Mouse (Mus musculus) testis, adult 2 months (tissue): Measurements from ENCODE around the gene Acox3. TPM values are rescaled to one million over a fixed set of nuclear protein-coding genes. Genes with fewer than 3 reads are reported as not detected.

Experiments
- H3K27ac ChIP-seq: fragments of 200-500 bp; 2 replicates; pipeline ENCODE4 v1.5.1; 2012; ENCODE audit warnings: low read depth, low read length; ENCODE audit not compliant: control insufficient read depth, insufficient read depth
- H3K27me3 ChIP-seq: fragments of 200-500 bp; 2 replicates; pipeline ENCODE4 v1.6.1; 2012; ENCODE audit warnings: mild to moderate bottlenecking, low read length, moderate library complexity; ENCODE audit not compliant: control insufficient read depth, insufficient read depth
- H3K36me3 ChIP-seq: fragments of 200-500 bp; 2 replicates; pipeline ENCODE4 v1.6.1; 2012; ENCODE audit warnings: mild to moderate bottlenecking, low read length; ENCODE audit not compliant: control insufficient read depth, insufficient read depth
- H3K4me1 ChIP-seq: fragments of 200-500 bp; 2 replicates; pipeline ENCODE4 v1.6.1; 2012; ENCODE audit warnings: low read length; ENCODE audit not compliant: control insufficient read depth, insufficient read depth
- H3K4me3 ChIP-seq: fragments of 200-500 bp; 2 replicates; pipeline ENCODE4 v1.5.1; 2012; ENCODE audit warnings: low read depth, mild to moderate bottlenecking, low read length, moderate library complexity, mixed read lengths; ENCODE audit not compliant: control insufficient read depth
- CTCF ChIP-seq: fragments of 200-500 bp; IDR thresholded peaks from 2 replicates; pipeline ENCODE4 v1.5.1; 2012; ENCODE audit warnings: low read depth, mild to moderate bottlenecking, inconsistent platforms, low read length, moderate library complexity; ENCODE audit not compliant: control insufficient read depth, insufficient read depth, insufficient replicate concordance
- POLR2A ChIP-seq: fragments of 200-500 bp; IDR thresholded peaks from 2 replicates; pipeline ENCODE4 v1.6.1; 2012; ENCODE audit warnings: low read depth, mild to moderate bottlenecking, inconsistent platforms, low read length, moderate library complexity; ENCODE audit not compliant: control insufficient read depth
- polyA plus RNA-seq: library from polyadenylated mRNA; depleted of rRNA; stranded (reverse); fragments of >200 nt; gene quantifications from 2 replicates; pipeline ENCODE4 v1.2.3, GENCODE M21; 2012

The Acox3 gene
- polyA plus RNA-seq, 1 experiment: 45.2 TPM

GRCm38 (mm10) chr5:35616943-35617342 is 34.1 kb downstream of the Acox3 start:
- TF ChIP-seq POLR2A: no peak
- TF ChIP-seq CTCF: no peak
- no peak overlapping the region for H3K4me3 ChIP-seq
- no peak overlapping the region for H3K27ac ChIP-seq

GRCm38 (mm10) chr5:35621114-35621513 is 38.3 kb downstream of the Acox3 start:
- no peaks in the 10 kb centered on the region; the same call in 1 of the 2 replicates for H3K4me1 ChIP-seq
- no peak for TF ChIP-seq CTCF
- H3K27ac ChIP-seq: no peak overlapping the region
- H3K4me3 ChIP-seq: no peak overlapping the region
- no peaks in the 10 kb centered on the region for H3K27me3 ChIP-seq
- H3K36me3 ChIP-seq: no peaks in the 10 kb centered on the region

More at GRCm38 (mm10) chr5:35616943-35617342, 34.1 kb downstream of the Acox3 start:
- Histone ChIP-seq H3K4me1 (no peaks in the 10 kb centered on the region), H3K36me3 (no peaks in the 10 kb centered on the region), H3K27me3 (no peaks in the 10 kb centered on the region)

- Histone ChIP-seq H3K4me1 (no peaks in the 10 kb centered on the region; the same call in none of the 2 replicates), H3K27me3 (no peaks in the 10 kb centered on the region), H3K27ac (no peak overlapping the region), H3K4me3 (no peak overlapping the region), H3K36me3 (no peaks in the 10 kb centered on the region)
- TF ChIP-seq POLR2A (no peak), CTCF (no peak)
Observed at GRCm38 (mm10) chr5:35623831-35624230, 41.0 kb downstream of the Acox3 start.

GRCm38 (mm10) chr5:35624751-35625239 is 42.0 kb downstream of the Acox3 start:
- no peaks in the 10 kb centered on the region for H3K27me3 ChIP-seq
- H3K36me3 ChIP-seq: no peaks in the 10 kb centered on the region
- no peak for TF ChIP-seq POLR2A
- no peak for TF ChIP-seq CTCF
- H3K4me1 ChIP-seq: no peaks in the 10 kb centered on the region; the same call in none of the 2 replicates
- no peak overlapping the region; the same call in 1 of the 2 replicates for H3K27ac ChIP-seq
- no peak overlapping the region for H3K4me3 ChIP-seq

- Histone ChIP-seq H3K27ac (no peak overlapping the region), H3K27me3 (no peaks in the 10 kb centered on the region), H3K4me1 (no peaks in the 10 kb centered on the region; the same call in none of the 2 replicates), H3K36me3 (no peaks in the 10 kb centered on the region), H3K4me3 (no peak overlapping the region)
- TF ChIP-seq POLR2A: no peak
- TF ChIP-seq CTCF: no peak
Observed at GRCm38 (mm10) chr5:35626408-35626807, 43.6 kb downstream of the Acox3 start.

GRCm38 (mm10) chr5:35627307-35627840 is 44.5 kb downstream of the Acox3 start:
- H3K27me3 ChIP-seq: no peaks in the 10 kb centered on the region
- no peak overlapping the region for H3K27ac ChIP-seq
- H3K4me3 ChIP-seq: no peak overlapping the region
- H3K4me1 ChIP-seq: no peaks in the 10 kb centered on the region; the same call in none of the 2 replicates
- TF ChIP-seq POLR2A (no peak), CTCF (peak; percentile 34; the same call in 1 of the 2 replicates)
- no peaks in the 10 kb centered on the region for H3K36me3 ChIP-seq

GRCm38 (mm10) chr5:35628685-35629084 is 45.8 kb downstream of the Acox3 start:
- H3K27me3 ChIP-seq: no peaks in the 10 kb centered on the region
- H3K27ac ChIP-seq: peak overlapping the region; percentile 40; the same call in 1 of the 2 replicates
- no peaks in the 10 kb centered on the region for H3K36me3 ChIP-seq
- no peaks in the 10 kb centered on the region; the same call in none of the 2 replicates for H3K4me1 ChIP-seq
- H3K4me3 ChIP-seq: no peak overlapping the region
- TF ChIP-seq POLR2A: no peak
- TF ChIP-seq CTCF: no peak
